Mouse (Mus musculus): ENCODE data around the gene Fbxw10. TPM values are rescaled to one million over a fixed set of nuclear protein-coding genes. Genes with fewer than 3 reads are reported as not detected.

Fbxw10 gene
- polyA plus RNA-seq, 1 experiment from 2014 or later = 0.19 TPM

GRCm38 (mm10) chr11:62913141-62913540, 66.3 kb downstream of the Fbxw10 start:
- Histone ChIP-seq H3K27ac (replicated peaks) (no peak overlapping the region), H3K36me3 (no peaks in the 10 kb centered on the region), H3K9ac (replicated peaks) (no peak overlapping the region), H3K9me3 (replicated peaks) (no peaks in the 10 kb centered on the region), H3K4me1 (0 out of 2 replicates have a peak, but pooled peaks cover 4% of the 10 kb centered on the region), H3K27me3 (replicated peaks) (no peaks in the 10 kb centered on the region), H3K4me2 (no peak overlapping the region), H3K4me3 (replicated peaks) (no peak overlapping the region)
- no peak for ATAC-seq (ENCODE audit: low FRiP score)
- 95% methylated on average over 2 of the region's 2 CpGs for WGBS

DNA sequence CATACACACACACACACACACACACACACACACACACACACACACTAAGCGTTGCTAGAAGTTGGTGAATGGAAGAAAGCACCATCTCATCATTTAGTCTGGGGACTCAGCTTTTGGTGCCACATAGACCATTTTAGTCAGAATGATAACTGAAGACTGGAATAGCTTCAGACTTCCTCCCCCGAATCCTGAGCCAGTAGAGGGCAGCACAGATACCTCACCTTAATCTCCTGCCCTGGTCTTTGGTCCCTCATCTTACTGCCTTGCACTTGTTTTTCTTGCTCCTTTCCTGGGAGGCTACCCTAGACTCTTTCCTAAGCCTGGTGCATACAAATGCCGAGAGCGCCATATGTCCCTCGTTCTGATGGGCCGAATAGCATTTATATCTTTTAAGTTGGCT, 67.7 kb downstream of the Fbxw10 start:
- Histone ChIP-seq H3K4me2 (no peak overlapping the region), H3K27me3 (replicated peaks) (no peaks in the 10 kb centered on the region), H3K4me1 (0 out of 2 replicates have a peak, but pooled peaks cover 4% of the 10 kb centered on the region), H3K9me3 (replicated peaks) (no peaks in the 10 kb centered on the region), H3K36me3 (no peaks in the 10 kb centered on the region), H3K27ac (replicated peaks) (no peak overlapping the region), H3K9ac (replicated peaks) (no peak overlapping the region), H3K4me3 (replicated peaks) (no peak overlapping the region)
- 61% methylated on average over 6 of the region's 6 CpGs for WGBS
- ATAC-seq (ENCODE audit: low FRiP score) = no peak

DNA sequence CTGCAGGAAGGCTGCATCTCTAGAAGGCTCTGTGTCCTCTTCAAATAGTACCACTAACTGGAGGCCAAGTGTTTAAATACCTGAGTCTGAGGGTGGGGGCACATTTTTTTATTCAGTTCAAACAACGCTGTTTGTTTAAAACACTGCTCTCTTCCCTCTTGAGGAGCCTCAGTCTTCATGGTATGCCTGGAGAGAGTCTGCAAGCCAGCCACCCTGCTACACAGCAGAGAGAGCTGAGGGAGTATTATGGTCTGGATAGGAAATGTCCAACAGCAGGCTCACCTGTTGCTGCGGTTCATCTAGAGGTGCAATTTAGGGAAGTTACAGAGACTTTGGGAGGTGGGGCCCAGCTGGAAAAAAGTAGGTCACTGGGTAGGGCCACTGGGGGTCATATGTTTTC, 68.6 kb downstream of the Fbxw10 start:
- no peak overlapping the region for H3K9ac ChIP-seq (replicated peaks)
- no peaks in the 10 kb centered on the region for H3K36me3 ChIP-seq
- 88% methylated on average over 2 of the region's 2 CpGs for WGBS
- H3K4me3 ChIP-seq (replicated peaks) = no peak overlapping the region
- peaks cover 11% of the 10 kb centered on the region; the same call in 1 of the 2 replicates for H3K4me1 ChIP-seq
- H3K4me2 ChIP-seq = no peak overlapping the region
- no peaks in the 10 kb centered on the region for H3K27me3 ChIP-seq (replicated peaks)
- no peak for ATAC-seq (ENCODE audit: low FRiP score)
- no peaks in the 10 kb centered on the region for H3K9me3 ChIP-seq (replicated peaks)
- no peak overlapping the region for H3K27ac ChIP-seq (replicated peaks)

DNA sequence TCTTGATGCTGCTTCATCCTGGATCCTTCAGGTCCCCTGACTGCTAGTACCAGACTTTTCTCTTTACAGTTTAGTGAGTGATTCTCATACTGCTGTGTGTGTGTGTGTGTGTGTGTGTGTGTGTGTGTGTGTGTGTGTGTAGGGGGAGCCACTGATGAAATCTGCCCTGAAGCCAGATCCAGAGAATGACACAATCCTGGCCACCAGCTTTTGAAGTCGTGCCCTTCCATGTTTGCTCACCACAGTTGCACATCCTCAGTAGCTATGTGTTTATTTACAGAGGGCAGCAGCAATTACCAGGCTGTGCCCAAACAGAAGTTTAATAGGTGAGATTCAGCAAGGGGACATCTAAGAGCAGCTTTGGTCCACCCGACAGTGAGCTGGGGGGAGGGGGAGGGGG, 69.9 kb downstream of the Fbxw10 start:
- no peak for ATAC-seq (ENCODE audit: low FRiP score)
- Histone ChIP-seq H3K36me3 (no peaks in the 10 kb centered on the region), H3K27me3 (replicated peaks) (no peaks in the 10 kb centered on the region), H3K27ac (replicated peaks) (no peak overlapping the region), H3K4me1 (peaks cover 14% of the 10 kb centered on the region; the same call in 1 of the 2 replicates), H3K4me2 (no peak overlapping the region), H3K9me3 (replicated peaks) (no peaks in the 10 kb centered on the region), H3K9ac (replicated peaks) (no peak overlapping the region), H3K4me3 (replicated peaks) (no peak overlapping the region)
- WGBS = 51% methylated on average over 2 of the region's 2 CpGs

- no peaks in the 10 kb centered on the region for H3K27me3 ChIP-seq (replicated peaks)
- 62% methylated on average over 6 of the region's 6 CpGs for WGBS
- ATAC-seq (ENCODE audit: low FRiP score) = no peak
- H3K4me2 ChIP-seq = peak overlapping the region; percentile 48
- H3K9ac ChIP-seq (replicated peaks) = no peak overlapping the region
- H3K9me3 ChIP-seq (replicated peaks) = no peaks in the 10 kb centered on the region
- H3K4me3 ChIP-seq (replicated peaks) = peak overlapping the region; percentile 35
- 0 out of 2 replicates have a peak overlapping the region, but pooled peaks have one; percentile 37 for H3K27ac ChIP-seq (replicated peaks)
- H3K36me3 ChIP-seq = no peaks in the 10 kb centered on the region
- H3K4me1 ChIP-seq = peaks cover 14% of the 10 kb centered on the region; the same call in 1 of the 2 replicates
Observed at GRCm38 (mm10) chr11:62919946-62920742, 73.3 kb downstream of the Fbxw10 start.

DNA sequence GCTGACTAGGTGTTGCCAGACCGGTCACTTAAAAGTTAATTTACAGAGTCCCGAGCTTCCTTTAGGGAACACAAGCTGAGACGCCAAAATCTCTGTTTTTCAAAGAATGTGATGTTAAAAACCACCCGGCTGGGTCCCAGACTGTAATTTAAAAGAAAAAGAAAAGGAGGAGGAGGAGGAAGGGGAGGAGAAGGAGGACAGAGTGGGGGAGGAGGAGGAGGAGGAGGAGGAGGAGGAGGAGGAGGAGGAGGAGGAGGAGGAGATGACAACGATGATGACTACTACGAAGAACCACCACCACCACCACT, 73.8 kb downstream of the Fbxw10 start:
- Histone ChIP-seq H3K4me1 (peaks cover 14% of the 10 kb centered on the region; the same call in 1 of the 2 replicates), H3K4me3 (replicated peaks) (peak overlapping the region; percentile 35), H3K4me2 (peak overlapping the region; percentile 48), H3K27me3 (replicated peaks) (no peaks in the 10 kb centered on the region), H3K9ac (replicated peaks) (no peak overlapping the region), H3K36me3 (no peaks in the 10 kb centered on the region), H3K27ac (replicated peaks) (0 out of 2 replicates have a peak overlapping the region, but pooled peaks have one; percentile 37), H3K9me3 (replicated peaks) (no peaks in the 10 kb centered on the region)
- 18% methylated on average over 6 of the region's 6 CpGs for WGBS
- no peak for ATAC-seq (ENCODE audit: low FRiP score)

GRCm38 (mm10) chr11:62921052-62921977, 74.4 kb downstream of the Fbxw10 start:
- peaks cover 14% of the 10 kb centered on the region; the same call in 1 of the 2 replicates for H3K4me1 ChIP-seq
- peak; percentile 94 for ATAC-seq (ENCODE audit: low FRiP score)
- H3K4me3 ChIP-seq (replicated peaks) = peak overlapping the region; percentile 35
- peak overlapping the region; percentile 48 for H3K4me2 ChIP-seq
- H3K36me3 ChIP-seq = no peaks in the 10 kb centered on the region
- H3K9me3 ChIP-seq (replicated peaks) = no peaks in the 10 kb centered on the region
- no peak overlapping the region for H3K9ac ChIP-seq (replicated peaks)
- H3K27me3 ChIP-seq (replicated peaks) = no peaks in the 10 kb centered on the region
- WGBS = 31% methylated on average over 25 of the region's 25 CpGs
- peak overlapping the region; percentile 77 for H3K27ac ChIP-seq (replicated peaks)

DNA sequence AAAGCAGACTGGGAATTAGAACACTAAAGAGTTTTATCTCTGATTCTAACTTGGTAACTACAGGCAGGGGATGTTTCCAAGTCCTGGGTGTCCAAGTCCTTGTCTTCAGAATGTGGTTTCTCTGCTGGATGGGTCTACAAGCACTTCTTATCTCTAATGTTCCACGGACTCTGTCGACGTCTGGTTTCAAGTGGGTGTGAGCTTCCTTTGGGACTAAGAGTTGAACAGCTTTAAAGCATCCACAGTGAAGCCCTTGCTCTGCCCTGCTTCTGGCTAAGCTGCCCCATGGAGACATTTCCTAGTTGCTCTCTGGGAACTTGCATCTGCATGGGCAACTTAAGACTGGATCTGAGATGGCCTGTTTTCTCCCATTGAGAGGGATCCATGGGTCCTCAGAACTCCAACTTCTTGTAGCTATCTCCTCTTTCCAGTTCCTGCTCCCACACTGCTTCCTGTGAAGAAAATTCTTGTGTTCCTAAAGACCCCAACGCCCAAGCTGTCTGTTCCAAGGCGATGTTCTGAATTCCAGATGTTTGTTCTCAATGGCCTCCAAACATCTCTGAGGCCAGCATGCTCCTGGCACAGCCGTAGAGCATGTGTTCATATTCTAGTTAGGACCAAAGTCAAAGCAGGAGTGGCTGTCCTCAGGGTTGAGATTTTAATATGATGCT, 77.4 kb downstream of the Fbxw10 start:
- Histone ChIP-seq H3K4me2 (no peak overlapping the region), H3K36me3 (no peaks in the 10 kb centered on the region), H3K4me3 (replicated peaks) (no peak overlapping the region), H3K9me3 (replicated peaks) (no peaks in the 10 kb centered on the region), H3K9ac (replicated peaks) (no peak overlapping the region), H3K27ac (replicated peaks) (no peak overlapping the region), H3K27me3 (replicated peaks) (no peaks in the 10 kb centered on the region), H3K4me1 (peaks cover 14% of the 10 kb centered on the region; the same call in 1 of the 2 replicates)
- no peak for ATAC-seq (ENCODE audit: low FRiP score)
- WGBS = 87% methylated on average over 6 of the region's 6 CpGs

Other genes starting within 250 kb of the Fbxw10 start
- gene Lrrc75a, start 198.5 kb upstream of the Fbxw10 start, polyA plus RNA-seq (2015; fragmentation: Nextera tagmentation; extraction: Ambion mirVana) = 8.2 and 8.5 TPM in 2 replicates
- 23.2 and 30.8 TPM in 2 replicates for gene Mmgt2, start 198.4 kb upstream of the Fbxw10 start, polyA plus RNA-seq (2015; fragmentation: Nextera tagmentation; extraction: Ambion mirVana)
- gene Zfp287, start 115.2 kb upstream of the Fbxw10 start, polyA plus RNA-seq (2015; fragmentation: Nextera tagmentation; extraction: Ambion mirVana) = 16.5 and 18.0 TPM in 2 replicates
- not detected in 2 replicates for gene Gm10428, start 94.0 kb upstream of the Fbxw10 start, polyA plus RNA-seq (2015; fragmentation: Nextera tagmentation; extraction: Ambion mirVana)
- gene Zfp286, start 57.6 kb upstream of the Fbxw10 start, polyA plus RNA-seq (2015; fragmentation: Nextera tagmentation; extraction: Ambion mirVana) = 25.0 and 25.3 TPM in 2 replicates
- gene Trim16, start 26.8 kb upstream of the Fbxw10 start, polyA plus RNA-seq (2015; fragmentation: Nextera tagmentation; extraction: Ambion mirVana) = 9.5 and 11.9 TPM in 2 replicates
- 54.0 and 55.4 TPM in 2 replicates for gene Tvp23b, start 32.4 kb downstream of the Fbxw10 start, polyA plus RNA-seq (2015; fragmentation: Nextera tagmentation; extraction: Ambion mirVana)
- gene Cdrt4, start 104.1 kb downstream of the Fbxw10 start, polyA plus RNA-seq (2015; fragmentation: Nextera tagmentation; extraction: Ambion mirVana) = not detected in 2 replicates
- gene Tekt3, start 214.6 kb downstream of the Fbxw10 start, polyA plus RNA-seq (2015; fragmentation: Nextera tagmentation; extraction: Ambion mirVana) = not detected in 2 replicates

All from neural tube, embryonic 15.5 days (tissue).